Mouse (Mus musculus): ENCODE data around the gene Bex6.

Gene Bex6

DNA sequence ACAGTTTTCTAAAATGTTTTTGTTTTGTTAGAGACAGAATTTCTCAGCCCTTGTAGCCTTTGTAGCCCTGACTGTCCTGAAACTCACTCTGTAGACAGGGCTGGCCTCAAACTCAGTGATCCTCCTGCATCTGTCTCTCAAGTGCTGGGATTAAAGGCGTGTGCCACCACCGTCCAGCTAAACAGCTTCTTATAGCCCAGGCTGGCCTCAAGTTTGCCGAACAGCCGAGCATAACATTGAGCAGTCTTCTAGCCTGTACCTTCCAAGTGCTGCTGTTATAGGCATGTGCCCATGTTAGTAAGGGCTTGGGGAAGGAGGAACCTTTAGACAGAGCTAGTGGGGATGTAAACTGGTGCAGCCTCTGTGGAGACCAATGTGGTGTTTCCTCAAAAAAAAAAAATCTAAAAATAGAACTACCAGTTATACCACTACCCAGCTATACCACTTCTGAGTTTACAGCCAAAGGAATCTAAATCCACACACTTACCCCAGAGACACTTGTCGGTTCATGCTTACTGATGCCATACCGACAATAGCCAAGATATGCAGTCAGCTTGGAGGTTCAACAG is at the start of gene Bex6:
Gene Bex6, plus strand, starts transcription at position 491 of the 569 bp plus-strand sequence.
- DNase-seq (ENCODE audit: low spot score), result no peak

DNA sequence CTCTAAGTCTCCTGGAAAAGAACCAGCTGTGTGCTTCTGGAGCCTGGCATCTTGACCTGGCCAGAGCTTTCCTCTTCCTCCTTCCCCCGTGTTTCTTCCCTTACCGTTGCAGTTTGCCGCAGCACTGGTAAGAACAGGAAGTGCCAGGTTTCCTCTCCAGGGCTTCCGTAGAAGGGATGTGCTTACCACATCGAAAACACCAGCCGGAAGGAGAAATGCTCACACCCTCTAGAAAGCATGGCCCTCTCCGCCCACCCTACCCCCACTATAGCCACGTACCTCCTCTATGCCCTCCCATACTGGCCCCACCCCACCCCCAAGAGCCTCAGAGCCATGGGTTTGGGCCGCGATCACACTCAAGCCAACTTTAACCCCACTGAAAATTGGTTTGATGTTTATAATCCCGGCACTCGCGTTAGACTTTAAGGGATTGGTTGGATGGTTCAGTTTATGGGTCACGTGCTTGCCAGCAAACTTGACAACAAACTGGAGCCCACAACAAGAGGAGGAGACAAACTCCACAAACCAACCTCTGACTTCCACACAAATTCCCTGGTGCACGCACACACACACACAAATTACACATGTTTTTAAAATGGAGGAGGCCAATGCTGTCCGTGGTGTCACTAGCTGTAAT is 49.3 kb upstream of the Bex6 start:
- peak; percentile 87 for DNase-seq (ENCODE audit: low spot score)

DNA sequence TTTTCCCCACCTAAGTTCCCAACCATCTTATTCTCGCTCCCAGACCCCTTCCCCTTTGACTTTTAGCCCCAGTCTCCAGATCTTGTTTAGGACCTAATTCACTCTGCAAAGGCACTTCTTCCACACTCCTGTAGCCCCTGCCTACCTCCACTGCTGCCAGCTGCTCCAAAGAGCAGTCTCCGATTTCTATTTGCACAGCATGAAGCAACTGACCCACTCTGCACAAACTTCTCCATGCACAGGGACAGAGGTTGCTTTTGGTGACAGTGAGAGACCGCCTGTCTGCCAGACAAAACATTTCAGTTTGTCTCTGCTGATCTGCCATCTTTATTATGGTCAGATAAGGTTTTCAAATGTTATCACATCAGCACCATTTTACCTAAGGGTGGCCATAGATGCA is 46.5 kb upstream of the Bex6 start:
- DNase-seq (ENCODE audit: low spot score), result no peak

DNA sequence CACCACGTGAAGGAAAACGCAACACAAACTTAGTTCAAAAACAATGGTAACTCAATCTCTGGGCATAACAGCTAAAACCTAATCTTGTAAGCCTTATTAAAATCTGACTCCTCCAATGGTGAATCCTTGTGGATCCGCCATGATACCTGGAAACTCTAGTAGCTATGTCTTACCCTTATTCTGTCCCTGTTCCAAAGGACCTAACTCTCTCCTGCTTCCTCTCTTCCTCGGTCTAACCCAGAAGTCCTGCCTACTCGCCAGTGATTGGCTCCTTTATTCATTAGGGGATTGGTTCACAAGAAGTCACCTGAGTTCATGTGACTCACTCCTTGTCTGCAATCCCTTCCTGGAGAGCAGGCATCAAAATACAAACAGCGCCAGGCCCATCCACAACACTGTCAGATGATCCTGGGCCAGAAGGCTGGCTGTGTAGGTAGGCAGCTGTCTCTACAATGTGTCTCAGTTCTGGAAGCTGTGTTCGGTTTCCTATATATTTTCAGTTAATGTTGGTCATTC is 43.7 kb upstream of the Bex6 start:
- DNase-seq (ENCODE audit: low spot score), result no peak

DNA sequence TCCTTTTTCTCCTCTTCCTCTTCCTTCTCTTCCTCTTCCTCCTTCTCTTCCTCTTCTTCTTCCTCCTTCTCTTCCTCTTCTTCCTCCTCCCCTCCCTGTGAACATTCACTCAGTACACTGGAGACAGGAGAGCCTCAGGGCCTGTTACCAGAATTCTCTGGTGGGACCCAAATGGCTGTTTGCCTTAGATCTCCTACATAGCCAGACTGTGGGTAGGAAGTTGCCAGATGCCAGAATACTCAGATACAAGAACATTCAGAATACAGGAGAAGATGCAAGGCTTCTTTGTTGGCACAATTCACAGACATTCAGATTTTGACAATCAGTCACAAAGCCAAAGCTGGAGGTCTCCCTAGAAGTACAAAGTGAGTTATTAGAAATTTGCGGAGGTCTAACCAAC is 40.7 kb upstream of the Bex6 start:
- DNase-seq (ENCODE audit: low spot score), result no peak

DNA sequence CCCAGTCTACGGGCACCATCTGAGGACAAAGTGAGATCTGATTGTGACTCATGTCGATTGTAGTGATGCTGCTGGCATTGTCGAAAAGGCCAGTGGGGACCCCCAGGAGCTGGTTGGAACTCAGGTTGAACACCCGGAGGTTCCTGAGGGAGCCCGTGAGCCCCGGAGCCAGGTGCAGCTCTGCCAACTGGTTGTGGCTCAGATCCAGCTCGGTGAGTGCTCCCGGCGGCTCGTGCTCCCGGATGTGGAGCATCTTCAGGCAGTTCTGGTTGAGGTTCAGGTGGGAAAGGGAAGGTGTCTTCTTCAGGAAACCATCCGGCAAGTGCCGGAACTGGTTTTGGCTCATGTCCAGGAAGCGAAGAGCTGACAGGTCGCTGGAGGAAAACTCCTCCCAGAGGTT is 35.9 kb upstream of the Bex6 start:
- no peak for DNase-seq (ENCODE audit: low spot score)

DNA sequence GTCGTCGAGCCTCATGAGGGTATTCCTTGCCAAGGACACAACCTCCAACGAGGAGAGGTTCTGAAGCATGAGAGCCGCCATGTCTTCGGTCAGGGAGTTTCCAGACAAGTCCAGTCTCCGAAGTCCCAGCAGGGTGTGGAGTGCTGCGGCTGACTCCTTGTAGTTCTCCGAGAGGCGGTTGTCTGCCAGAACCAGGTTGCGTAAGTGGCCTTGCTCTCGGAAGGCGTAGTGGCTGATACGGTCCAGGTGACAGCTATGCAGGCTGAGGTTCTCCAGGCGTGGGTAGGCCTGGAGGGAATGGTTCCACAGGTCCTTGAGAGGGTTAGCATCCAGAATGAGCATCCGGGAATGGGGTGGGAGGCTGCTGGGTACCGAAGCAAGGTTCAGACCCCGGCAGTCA is 35.0 kb upstream of the Bex6 start:
- DNase-seq (ENCODE audit: low spot score), result no peak

DNA sequence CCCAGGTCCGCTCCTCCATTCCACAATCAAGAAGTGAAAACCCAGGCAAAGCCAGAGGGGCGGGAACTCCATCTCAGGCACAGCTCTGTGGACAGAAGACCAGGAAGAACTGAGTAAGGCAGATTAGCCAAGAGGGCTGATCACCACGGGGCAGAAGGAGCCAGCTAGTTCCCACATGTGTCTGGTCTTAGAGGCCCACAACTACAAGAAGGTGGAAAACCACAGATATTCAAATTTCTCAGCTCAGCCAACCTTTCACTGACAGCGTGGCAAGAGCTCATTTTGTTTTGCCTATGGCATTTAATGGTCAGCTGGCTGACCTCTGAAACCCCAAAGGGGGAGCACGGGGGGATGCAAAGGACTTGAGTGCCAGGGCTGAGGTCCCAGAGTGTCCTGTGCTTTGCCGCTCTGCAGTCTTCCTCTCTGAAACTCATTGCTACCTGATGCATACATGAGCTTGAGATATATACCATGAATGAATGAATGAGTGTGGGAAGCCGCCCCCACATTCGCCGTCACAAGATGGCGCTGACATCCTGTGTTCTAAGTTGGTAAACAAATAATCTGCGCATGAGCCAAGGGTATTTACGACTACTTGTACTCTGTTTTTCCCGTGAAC is 31.9 kb upstream of the Bex6 start:
- no peak for DNase-seq (ENCODE audit: low spot score)

DNA sequence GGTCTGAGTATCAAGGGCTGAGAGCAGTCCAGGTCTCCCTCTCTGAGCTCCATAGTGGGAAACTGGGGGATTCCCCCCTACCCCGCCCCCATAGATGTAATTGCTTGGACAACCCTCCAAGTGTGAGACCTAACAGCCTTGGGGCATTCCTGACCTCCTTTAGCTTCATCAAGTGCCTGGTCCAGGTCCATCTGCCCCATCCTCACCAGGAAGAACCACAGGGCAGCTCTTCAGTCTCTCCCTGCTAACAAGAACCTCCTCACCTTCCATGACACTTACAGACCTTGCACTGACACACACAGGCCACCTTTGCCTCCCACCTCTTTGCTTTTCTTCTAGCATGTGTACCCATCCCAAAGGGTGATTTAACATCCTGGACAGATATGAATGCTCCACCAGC is 25.6 kb upstream of the Bex6 start:
- no peak for DNase-seq (ENCODE audit: low spot score)

DNA sequence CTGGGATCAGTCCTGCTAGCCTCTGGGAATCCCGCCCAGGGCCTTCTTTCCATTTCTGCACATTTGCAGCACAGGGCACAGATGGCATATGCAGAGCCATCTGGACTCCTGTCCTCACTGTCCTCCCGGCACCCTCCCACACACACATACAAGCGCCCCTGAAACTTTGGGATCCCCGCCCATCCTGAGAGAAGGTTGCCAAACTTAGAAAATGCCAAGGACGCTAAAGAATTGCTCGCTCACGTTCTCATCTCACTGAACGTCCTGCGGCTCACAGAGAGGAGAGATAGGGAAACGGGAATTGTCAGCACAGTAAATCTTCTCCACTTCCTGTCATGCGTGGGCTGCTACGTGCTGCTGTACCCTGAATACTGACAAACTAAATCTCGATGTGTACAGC is 25.2 kb upstream of the Bex6 start:
- DNase-seq (ENCODE audit: low spot score), result no peak

DNA sequence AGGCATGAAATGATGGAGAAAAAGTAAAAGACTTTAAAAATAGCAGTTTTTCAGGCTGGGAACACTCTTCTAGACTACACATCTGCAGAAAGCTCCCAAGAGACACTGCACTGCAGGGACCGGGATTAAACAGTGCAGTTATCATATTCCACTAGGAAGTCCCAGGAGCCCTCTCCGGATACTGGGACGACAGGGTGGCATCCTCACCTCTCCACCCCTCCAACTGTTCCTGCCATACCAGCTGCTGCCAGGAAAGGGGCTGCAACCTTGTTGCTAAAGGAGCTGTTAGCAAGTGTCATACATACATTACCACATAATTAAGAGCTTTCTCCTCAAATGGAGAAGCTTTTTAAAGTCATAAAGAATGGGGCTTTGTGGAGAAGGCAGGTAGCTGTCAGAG is 22.9 kb upstream of the Bex6 start:
- no peak for DNase-seq (ENCODE audit: low spot score)

DNA sequence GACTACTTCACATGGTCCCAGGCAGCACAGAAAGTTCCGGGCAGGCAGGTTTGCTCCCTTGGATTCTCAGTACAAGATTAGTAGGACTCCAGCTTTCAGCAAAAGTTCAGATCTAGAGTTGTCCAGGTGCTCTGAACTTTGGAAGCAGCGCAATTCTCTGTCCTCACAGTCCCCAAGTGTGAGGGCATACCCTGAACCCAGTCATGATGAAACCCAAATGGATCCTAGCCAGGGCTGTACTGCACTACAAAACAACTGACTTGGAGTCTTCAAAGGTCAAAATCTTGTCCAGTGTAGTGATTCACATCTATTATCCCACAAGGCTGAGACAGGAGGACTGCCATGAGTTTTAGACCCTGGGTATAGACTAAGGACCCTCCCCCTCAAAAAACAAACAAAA is 22.3 kb upstream of the Bex6 start:
- no peak for DNase-seq (ENCODE audit: low spot score)

DNA sequence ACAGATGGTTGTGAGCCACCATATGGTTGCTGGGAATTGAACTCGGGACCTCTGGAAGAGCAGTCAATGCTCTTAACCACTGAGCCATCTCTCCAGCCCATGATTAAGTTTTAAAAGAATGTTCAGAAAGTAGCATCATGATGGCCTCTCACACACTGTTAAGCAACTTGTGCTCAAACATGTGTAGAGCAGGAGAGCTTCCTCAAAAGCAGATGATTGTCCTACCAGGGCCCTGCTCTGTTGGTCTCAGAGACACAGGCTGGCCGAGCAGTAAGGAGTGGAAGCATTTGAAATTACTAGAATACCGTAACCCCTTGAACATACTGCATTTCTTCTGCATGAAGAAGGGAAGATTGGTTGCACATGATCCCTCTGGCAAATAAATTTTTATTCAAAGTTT is 20.7 kb upstream of the Bex6 start:
- no peak for DNase-seq (ENCODE audit: low spot score)

DNA sequence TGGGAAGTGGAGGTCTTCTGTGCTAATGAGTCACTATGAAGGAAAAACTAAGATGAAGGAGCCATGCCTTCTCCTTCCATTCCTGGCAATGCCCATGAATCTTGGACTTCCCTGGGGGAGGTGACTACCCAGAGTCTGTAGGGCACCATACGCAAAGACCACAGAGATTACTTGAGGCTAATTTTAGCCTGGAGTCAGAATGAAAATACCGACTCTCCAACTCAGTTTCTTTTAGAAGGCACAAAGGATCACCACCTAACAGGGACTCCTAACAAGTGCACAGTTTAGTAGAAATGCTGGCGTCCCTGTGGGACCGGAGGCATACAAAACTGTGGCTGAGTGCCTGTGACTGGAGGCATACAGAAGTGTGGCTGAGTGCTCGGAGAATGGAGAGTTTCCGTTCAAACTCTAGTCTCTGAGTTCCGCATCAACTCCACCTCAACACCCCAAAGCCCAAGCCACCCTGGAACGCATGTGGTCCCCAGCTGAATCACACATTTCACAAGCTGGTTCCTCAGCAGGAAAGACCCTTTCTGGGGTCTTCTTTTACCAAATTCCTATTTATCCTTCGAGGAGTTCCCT is 18.8 kb upstream of the Bex6 start:
- no peak for DNase-seq (ENCODE audit: low spot score)

DNA sequence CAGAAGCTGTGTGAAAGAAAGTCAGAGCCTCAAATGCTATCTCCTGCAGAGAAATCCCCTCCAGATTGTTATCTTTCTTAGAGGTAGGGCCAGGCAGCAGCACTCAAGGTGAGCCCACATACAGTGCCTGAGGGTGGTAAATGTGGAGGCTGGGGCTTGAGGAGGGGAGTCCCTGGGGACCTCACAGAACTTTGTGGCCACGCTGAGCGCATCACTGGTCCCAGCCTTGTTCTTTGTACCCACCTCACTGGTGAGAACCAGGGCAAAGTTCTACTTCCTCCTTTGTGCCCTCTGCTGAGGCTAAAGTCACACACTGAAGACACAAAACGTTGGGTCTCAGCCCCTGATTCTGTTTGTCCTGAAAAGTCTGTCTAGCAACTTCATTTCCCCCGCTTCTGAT is 16.2 kb upstream of the Bex6 start:
- peak; percentile 73 for DNase-seq (ENCODE audit: low spot score)

DNA sequence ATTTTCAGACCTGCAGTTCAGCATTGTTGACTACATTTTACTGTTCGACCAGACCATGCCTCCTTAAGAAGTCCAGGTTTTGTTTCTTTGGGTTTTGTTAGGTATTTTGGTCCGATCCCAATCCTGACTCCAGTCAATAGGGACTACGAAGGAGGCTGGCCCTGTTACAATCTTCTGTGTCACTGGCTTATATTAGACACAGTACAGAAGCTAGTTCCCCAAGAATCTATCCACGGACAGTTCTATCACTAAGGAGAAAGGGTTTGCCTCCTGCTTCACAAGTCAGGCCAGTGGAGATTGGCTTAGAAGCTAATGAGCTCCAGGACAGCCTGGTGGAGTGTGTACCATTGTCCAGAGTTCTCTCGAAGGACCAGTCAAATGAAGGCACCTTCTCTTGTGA is 15.7 kb upstream of the Bex6 start:
- DNase-seq (ENCODE audit: low spot score), result no peak

DNA sequence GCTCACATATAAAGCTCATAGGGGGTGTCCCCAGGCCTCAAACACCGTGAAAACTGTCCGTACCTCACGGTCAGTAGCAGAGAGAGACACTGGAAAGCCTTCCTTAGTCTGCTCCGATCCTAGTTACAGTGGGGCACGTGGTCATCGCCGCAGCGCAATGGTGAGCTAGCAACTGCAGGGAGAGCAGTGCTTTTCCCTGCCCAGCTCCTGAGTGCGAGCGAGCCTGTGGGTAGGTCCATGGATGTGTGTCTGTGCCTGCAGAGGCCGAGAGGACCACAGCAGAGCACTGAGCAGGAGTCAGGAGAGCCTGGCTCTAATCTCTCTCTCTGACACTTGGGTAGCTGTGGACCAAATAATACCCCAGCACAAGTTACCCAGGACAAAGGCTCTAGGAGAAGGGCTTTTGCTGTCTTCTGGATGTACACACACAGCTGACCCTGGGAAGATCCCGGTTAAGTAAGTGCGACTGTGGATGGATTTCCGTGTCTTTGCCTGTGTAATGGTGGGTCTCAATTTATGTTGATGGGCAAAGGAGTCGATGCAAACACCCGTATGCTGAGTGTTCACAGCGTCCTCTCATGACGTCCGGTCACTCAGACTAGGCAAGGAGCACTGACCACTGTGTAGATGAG is 15.1 kb upstream of the Bex6 start:
- DNase-seq (ENCODE audit: low spot score), result no peak

DNA sequence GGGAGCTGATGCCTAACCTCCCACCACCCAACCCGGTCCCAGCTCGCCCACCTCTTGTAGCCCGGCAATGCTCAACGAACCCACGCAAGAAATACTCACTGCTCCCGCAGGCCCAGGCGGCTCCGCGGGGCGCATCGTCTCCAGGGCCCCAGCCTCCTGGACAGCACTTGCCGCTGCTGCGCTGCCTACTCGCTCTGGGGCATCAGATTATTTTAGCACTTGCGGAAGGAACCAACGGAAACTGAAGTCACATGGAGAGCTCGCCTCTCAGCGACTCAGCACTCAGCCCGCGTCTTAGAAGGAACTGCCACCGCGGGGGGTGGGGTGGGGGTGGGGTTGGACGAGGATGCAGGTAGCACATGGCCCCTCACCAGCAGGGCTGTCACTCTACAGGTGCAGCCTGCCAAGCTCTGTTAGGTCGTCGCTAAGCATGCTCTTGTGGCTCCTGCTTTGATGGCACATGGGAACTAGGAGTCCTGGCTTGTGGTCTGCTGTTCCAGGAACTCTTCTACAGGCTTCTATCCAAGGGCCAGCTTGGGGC is 14.3 kb upstream of the Bex6 start, which contains the start of gene Nrros:
Gene Nrros, minus strand, starts transcription at position 314 of the 541 bp plus-strand sequence.
- DNase-seq (ENCODE audit: low spot score), result peak; percentile 83

DNA sequence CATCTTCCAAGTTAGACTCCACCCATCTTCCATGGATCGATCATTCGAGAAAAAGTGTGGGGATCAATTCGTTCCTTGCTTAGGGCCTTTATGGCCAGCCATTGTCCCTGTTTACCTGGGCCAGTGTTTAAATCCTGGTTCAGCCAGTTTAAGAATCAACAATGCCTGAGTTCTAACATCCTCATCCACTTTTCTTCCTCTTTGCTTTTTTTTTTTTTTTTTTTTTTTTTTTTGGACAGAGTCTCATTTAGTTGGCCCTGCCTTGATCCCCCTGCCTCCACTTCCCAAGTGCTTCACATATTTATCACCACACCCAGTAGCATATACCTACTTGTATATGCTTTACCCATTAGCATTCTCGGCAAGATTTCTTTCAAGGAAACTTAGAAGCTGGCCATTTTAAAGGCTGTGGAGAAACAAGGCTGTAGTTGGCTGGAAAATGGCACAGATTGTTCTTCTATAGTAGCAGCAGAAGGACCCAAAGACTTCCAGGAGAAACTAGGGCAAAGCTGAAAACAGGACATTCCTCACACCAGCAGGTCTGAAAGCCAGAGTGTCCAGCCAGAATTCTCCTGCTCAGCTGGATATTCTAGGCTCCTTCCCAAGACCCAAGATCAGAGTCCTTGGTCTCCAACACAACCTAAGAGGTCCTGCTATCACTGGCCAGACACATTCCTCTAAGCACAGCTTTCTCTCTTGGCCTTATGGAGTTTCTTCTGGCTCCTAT is 11.6 kb upstream of the Bex6 start:
- DNase-seq (ENCODE audit: low spot score), result no peak

DNA sequence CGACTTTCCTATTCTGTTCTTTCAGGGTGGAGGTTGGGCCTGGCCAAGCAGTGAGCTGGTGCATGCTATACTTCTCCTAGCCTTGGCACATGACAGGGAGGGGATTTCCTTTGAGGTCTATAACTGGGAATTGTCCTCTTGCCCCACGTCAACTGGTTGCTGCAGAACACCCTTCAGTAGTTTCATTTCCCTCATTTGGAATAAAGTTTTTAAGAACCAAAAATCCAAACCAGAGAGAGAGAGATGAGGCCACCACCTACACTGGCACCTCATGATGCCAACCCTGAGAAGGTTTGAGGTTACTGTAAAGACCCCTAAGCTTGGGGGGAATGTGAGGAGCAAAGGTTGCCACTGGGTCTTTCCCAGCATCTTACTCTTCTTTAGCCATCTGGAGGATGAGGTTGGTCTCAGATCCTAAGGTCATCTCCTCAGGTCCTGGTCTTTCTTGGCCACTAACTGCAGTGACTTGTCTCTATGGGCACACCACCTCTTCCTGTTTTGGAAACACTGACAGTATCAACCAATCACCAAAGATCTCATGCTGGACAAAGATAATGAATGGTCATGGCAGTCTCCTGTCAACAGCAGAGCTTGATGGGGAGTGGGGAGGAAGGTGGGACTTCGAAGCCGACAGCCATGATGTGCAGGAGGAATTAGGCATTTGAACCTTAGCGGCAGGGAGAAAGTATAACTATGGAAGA is 8.4 kb upstream of the Bex6 start:
- no peak for DNase-seq (ENCODE audit: low spot score)

DNA sequence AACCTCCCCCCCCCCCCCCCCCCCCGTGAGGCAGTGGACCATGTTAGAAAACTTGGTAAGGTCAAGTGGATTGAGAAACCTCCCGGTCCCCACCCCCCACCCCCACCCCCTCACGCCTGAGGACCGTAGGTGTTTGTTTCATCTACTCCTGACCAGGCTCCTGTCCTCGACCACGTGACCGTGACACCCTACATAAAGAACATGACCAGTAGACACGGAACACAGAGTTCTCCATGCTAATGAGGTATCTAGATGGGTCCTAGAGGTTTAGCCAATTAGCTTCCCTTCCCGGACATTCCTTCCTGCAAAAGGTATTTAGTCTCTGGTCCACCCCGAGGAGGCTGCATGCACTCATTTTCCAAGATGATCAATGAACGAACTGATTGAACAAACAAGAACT is 6.2 kb upstream of the Bex6 start:
- DNase-seq (ENCODE audit: low spot score), result no peak
